Mouse (Mus musculus): ENCODE results near the gene Nfil3. TPM values are rescaled to one million over a fixed set of nuclear protein-coding genes. Genes with fewer than 3 reads are reported as not detected.
A peak's percentile ranks its signal among the peaks of the same experiment; 100 is the strongest.

Gene Nfil3
- polyA plus RNA-seq, 1 experiment from 2014 or later, result 9.3 TPM

DNA sequence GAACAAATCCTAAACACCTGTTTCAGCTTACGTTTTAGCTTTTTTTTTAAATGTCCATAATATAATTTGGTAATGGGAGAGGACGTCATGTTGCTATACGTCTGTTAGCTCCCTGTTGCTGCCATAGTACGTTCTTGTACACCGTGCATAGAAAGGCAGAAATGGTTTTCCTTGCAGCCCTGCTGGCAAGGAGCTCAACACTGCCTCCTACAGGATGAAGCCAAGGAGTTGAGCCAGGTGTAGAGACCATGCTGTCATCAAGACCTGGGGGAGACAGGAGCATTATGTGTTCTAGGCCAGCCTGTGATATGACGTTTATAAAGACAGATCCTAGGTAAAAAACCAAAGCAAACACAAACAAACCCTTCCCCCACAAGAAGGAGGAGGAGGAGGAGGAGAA lies 36.2 kb upstream of the Nfil3 start:
- no peaks in the 10 kb centered on the region for H3K36me3 ChIP-seq (replicated peaks; ENCODE audit: insufficient read depth, low read length)
- H3K4me3 ChIP-seq (ENCODE audit: low read depth, low read length), result no peak overlapping the region
- 62% methylated on average over 6 of the region's 6 CpGs for WGBS (ENCODE audit: insufficient replicate concordance)
- peak; percentile 53 for TF ChIP-seq CTCF (IDR thresholded peaks at IDR 0.05; ENCODE audit: low read depth)
- no peak for TF ChIP-seq EP300 (IDR thresholded peaks at IDR 0.05; ENCODE audit: low read depth)
- no peaks in the 10 kb centered on the region for H3K9me3 ChIP-seq (ENCODE audit: low read length)
- H3K9ac ChIP-seq (replicated peaks), result no peak overlapping the region
- ATAC-seq (no peak), DNase-seq (no peak)
- H3K27ac ChIP-seq (ENCODE audit: low read depth), result no peak overlapping the region
- no peak overlapping the region for H3K4me2 ChIP-seq (ENCODE audit: low read depth, low read length)
- no peaks in the 10 kb centered on the region for H3K27me3 ChIP-seq (ENCODE audit: insufficient read depth, low read length)
- 0 out of 2 replicates have a peak, but pooled peaks cover 4% of the 10 kb centered on the region for H3K4me1 ChIP-seq (ENCODE audit: insufficient read depth)

DNA sequence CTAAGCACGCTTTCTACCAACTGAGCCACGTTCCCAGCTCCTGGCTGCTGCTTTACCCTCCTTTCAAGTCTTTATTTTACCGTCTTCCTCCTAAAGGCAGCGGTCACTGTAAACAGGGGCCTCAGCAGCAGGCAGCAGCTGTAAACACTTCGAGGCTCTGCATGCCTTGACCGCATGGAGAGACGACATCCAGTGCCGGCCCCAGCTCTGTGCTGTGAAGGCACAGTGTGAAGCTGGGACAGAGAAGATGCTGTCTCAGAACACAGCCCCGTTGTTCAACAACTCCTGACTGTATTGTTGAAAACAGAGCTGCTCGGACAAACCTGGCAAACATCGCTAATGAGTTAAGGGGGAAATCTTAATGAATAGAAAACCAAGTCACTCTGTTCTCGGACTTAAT lies 30.6 kb upstream of the Nfil3 start:
- no peak for DNase-seq
- no peak overlapping the region for H3K4me2 ChIP-seq (ENCODE audit: low read depth, low read length)
- H3K36me3 ChIP-seq (replicated peaks; ENCODE audit: insufficient read depth, low read length), result no peaks in the 10 kb centered on the region
- no peaks in the 10 kb centered on the region for H3K9me3 ChIP-seq (ENCODE audit: low read length)
- H3K4me3 ChIP-seq (ENCODE audit: low read depth, low read length), result no peak overlapping the region
- no peak overlapping the region for H3K27ac ChIP-seq (ENCODE audit: low read depth)
- no peaks in the 10 kb centered on the region for H3K4me1 ChIP-seq (ENCODE audit: insufficient read depth)
- 54% methylated on average over 12 of the region's 12 CpGs for WGBS (ENCODE audit: insufficient replicate concordance)
- no peaks in the 10 kb centered on the region for H3K27me3 ChIP-seq (ENCODE audit: insufficient read depth, low read length)
- no peak for TF ChIP-seq CTCF (IDR thresholded peaks at IDR 0.05; ENCODE audit: low read depth)
- no peak for TF ChIP-seq EP300 (IDR thresholded peaks at IDR 0.05; ENCODE audit: low read depth)
- no peak overlapping the region for H3K9ac ChIP-seq (replicated peaks)
- no peak for ATAC-seq

DNA sequence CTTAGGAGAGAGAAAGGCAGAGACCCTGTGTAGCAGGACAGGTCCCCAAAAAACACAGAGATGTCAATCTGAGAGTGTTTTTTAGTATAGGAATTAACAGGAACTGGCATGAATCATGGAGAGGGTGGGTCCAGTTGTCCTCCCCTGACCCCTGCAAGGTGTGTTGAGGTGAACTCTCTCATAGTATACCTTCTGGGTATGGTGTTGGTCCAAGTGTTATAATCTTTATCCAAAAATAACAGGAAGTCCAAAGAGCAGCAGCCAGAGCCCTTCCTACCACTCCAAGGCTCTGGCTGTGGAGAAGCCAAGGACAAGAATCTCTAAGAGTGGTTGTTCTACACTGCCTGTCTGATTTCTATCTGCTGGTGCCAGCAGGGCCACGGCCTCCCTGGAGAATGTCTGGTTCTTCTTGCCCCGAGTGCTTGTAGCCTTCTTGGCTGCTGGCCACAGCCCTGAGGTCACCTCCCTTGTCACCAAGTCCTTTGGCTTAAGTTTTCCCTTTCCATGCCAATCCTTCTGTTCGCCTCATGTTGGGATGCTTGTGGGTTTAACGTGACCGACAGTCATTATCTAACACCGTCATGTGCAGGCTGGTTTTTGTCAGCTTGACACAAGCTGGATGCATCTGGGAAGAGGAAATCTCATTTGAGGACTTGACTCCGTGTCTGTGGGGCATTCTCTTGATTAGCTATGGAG lies 27.8 kb upstream of the Nfil3 start:
- H3K9me3 ChIP-seq (ENCODE audit: low read length), result no peaks in the 10 kb centered on the region
- H3K27me3 ChIP-seq (ENCODE audit: insufficient read depth, low read length), result no peaks in the 10 kb centered on the region
- DNase-seq (no peak), ATAC-seq (no peak)
- H3K27ac ChIP-seq (ENCODE audit: low read depth), result no peak overlapping the region
- H3K36me3 ChIP-seq (replicated peaks; ENCODE audit: insufficient read depth, low read length), result no peaks in the 10 kb centered on the region
- H3K9ac ChIP-seq (replicated peaks), result no peak overlapping the region
- H3K4me2 ChIP-seq (ENCODE audit: low read depth, low read length), result no peak overlapping the region
- H3K4me1 ChIP-seq (ENCODE audit: insufficient read depth), result no peaks in the 10 kb centered on the region
- 54% methylated on average over 7 of the region's 7 CpGs for WGBS (ENCODE audit: insufficient replicate concordance)
- TF ChIP-seq CTCF (IDR thresholded peaks at IDR 0.05; ENCODE audit: low read depth) (no peak), EP300 (IDR thresholded peaks at IDR 0.05; ENCODE audit: low read depth) (no peak)
- no peak overlapping the region for H3K4me3 ChIP-seq (ENCODE audit: low read depth, low read length)

DNA sequence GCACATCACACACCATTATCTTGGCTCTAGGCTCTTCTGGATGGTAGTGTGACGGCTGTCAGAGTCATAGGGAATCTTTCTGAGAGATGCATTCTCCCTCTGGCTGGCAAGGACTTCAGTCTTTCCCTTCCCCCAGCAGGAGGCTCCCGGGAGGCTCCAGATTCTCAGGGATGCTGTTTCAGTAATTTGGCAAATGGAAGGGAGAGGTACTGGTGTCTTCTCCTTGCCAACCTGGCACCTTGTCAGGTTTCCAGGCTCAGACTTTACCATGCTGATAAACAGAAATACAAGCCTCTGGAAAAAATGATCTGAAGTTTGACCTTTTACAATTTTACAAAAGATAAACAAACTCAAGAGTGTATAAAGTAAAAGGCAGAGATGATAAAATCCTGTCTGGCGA lies 26.9 kb upstream of the Nfil3 start:
- no peaks in the 10 kb centered on the region for H3K36me3 ChIP-seq (replicated peaks; ENCODE audit: insufficient read depth, low read length)
- TF ChIP-seq CTCF (IDR thresholded peaks at IDR 0.05; ENCODE audit: low read depth) (no peak), EP300 (IDR thresholded peaks at IDR 0.05; ENCODE audit: low read depth) (no peak)
- H3K9me3 ChIP-seq (ENCODE audit: low read length), result no peaks in the 10 kb centered on the region
- no peak overlapping the region for H3K9ac ChIP-seq (replicated peaks)
- H3K4me2 ChIP-seq (ENCODE audit: low read depth, low read length), result no peak overlapping the region
- no peak overlapping the region for H3K4me3 ChIP-seq (ENCODE audit: low read depth, low read length)
- no peaks in the 10 kb centered on the region for H3K27me3 ChIP-seq (ENCODE audit: insufficient read depth, low read length)
- no peaks in the 10 kb centered on the region for H3K4me1 ChIP-seq (ENCODE audit: insufficient read depth)
- WGBS (ENCODE audit: insufficient replicate concordance), result 63% methylated on average over 3 of the region's 3 CpGs
- ATAC-seq, result no peak
- H3K27ac ChIP-seq (ENCODE audit: low read depth), result no peak overlapping the region
- no peak for DNase-seq

- no peak for ATAC-seq
- WGBS (ENCODE audit: insufficient replicate concordance), result 60% methylated on average over 3 of the region's 3 CpGs
- Histone ChIP-seq H3K4me3 (ENCODE audit: low read depth, low read length) (no peak overlapping the region), H3K36me3 (replicated peaks; ENCODE audit: insufficient read depth, low read length) (no peaks in the 10 kb centered on the region), H3K27me3 (ENCODE audit: insufficient read depth, low read length) (no peaks in the 10 kb centered on the region), H3K4me2 (ENCODE audit: low read depth, low read length) (no peak overlapping the region), H3K27ac (ENCODE audit: low read depth) (no peak overlapping the region), H3K9me3 (ENCODE audit: low read length) (no peaks in the 10 kb centered on the region), H3K4me1 (ENCODE audit: insufficient read depth) (peaks cover 11% of the 10 kb centered on the region), H3K9ac (replicated peaks) (no peak overlapping the region)
- no peak for DNase-seq
- no peak for TF ChIP-seq EP300 (IDR thresholded peaks at IDR 0.05; ENCODE audit: low read depth)
- TF ChIP-seq CTCF (IDR thresholded peaks at IDR 0.05; ENCODE audit: low read depth), result no peak
Observed at GRCm38 (mm10) chr13:53003286-53003685, 22.4 kb upstream of the Nfil3 start.

- H3K4me3 ChIP-seq (ENCODE audit: low read depth, low read length), result no peak overlapping the region
- no peaks in the 10 kb centered on the region for H3K27me3 ChIP-seq (ENCODE audit: insufficient read depth, low read length)
- peaks cover 14% of the 10 kb centered on the region for H3K4me1 ChIP-seq (ENCODE audit: insufficient read depth)
- DNase-seq, result peak; percentile 44
- no peak overlapping the region for H3K27ac ChIP-seq (ENCODE audit: low read depth)
- WGBS (ENCODE audit: insufficient replicate concordance), result 55% methylated on average over 2 of the region's 2 CpGs
- H3K9ac ChIP-seq (replicated peaks), result no peak overlapping the region
- no peak for TF ChIP-seq CTCF (IDR thresholded peaks at IDR 0.05; ENCODE audit: low read depth)
- peak; percentile 33; the same call in 1 of the 2 replicates for TF ChIP-seq EP300 (IDR thresholded peaks at IDR 0.05; ENCODE audit: low read depth)
- H3K4me2 ChIP-seq (ENCODE audit: low read depth, low read length), result no peak overlapping the region
- peak; percentile 92 for ATAC-seq
- no peaks in the 10 kb centered on the region for H3K9me3 ChIP-seq (ENCODE audit: low read length)
- no peaks in the 10 kb centered on the region for H3K36me3 ChIP-seq (replicated peaks; ENCODE audit: insufficient read depth, low read length)
Observed at GRCm38 (mm10) chr13:53001511-53001935, 20.6 kb upstream of the Nfil3 start.
